Mouse (Mus musculus): ENCODE measurements around the gene Gm49353. TPM values are rescaled to one million over a fixed set of nuclear protein-coding genes. Genes with fewer than 3 reads are reported as not detected.
A peak's percentile ranks its signal among the peaks of the same experiment; 100 is the strongest.

The Gm49353 gene
- 8.7 and 19.1 TPM in 2 replicates for polyA plus RNA-seq (2012; rRNA removed)

DNA sequence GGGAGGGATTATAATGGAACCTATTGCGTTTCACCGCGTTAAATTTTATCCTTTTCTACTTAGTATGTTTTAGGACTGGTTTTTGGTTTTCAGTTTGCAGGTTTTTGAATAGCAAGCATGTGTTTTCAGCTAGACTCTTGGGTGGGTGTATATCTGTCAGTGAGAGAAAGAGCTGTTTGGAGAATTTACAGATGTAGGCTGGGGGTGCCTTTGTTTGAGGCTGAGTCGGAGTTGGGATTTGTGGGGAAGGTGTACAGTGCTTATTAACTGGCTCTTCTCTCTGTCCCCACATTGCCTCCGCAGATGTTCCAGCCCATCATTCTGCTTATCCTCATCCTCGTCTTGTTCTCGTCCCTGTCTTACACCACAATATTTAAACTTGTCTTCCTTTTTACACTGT lies at the start of gene Gm49353:
Gene Gm49353, plus strand, starts transcription at position 313 of the 400 bp plus-strand sequence.
- TF ChIP-seq POLR2A (IDR thresholded peaks at IDR 0.05; ENCODE audit: borderline replicate concordance, extremely low read depth, insufficient read depth, insufficient read length, poor library complexity, severe bottlenecking) = no peak
- TF ChIP-seq CTCF (IDR thresholded peaks at IDR 0.05; ENCODE audit: borderline replicate concordance, extremely low read depth, insufficient read depth, insufficient read length) = no peak
- DNase-seq (ENCODE audit: low read depth) = no peak

DNA sequence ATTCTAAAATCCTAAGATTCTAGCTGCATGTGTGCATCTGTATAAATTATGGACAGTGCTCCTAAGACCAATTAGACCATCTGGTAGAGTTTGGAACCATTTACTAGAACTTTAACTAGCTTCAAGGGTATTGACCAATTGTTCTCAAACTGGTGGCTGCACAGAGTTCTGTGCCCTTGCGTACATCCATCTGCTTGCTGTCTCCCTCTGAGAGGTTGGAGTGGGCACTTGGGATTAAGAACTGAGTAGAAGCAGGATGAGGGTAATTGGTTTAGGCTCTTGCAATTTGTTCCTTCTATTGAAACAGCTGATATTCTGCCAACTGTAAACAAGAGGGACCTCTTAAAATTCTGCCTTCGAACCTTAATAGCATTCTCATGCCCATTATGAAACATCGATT lies 43.5 kb upstream of the Gm49353 start:
- TF ChIP-seq POLR2A (IDR thresholded peaks at IDR 0.05; ENCODE audit: borderline replicate concordance, extremely low read depth, insufficient read depth, insufficient read length, poor library complexity, severe bottlenecking) (no peak), CTCF (IDR thresholded peaks at IDR 0.05; ENCODE audit: borderline replicate concordance, extremely low read depth, insufficient read depth, insufficient read length) (no peak)
- peak; percentile 41 for DNase-seq (ENCODE audit: low read depth)

DNA sequence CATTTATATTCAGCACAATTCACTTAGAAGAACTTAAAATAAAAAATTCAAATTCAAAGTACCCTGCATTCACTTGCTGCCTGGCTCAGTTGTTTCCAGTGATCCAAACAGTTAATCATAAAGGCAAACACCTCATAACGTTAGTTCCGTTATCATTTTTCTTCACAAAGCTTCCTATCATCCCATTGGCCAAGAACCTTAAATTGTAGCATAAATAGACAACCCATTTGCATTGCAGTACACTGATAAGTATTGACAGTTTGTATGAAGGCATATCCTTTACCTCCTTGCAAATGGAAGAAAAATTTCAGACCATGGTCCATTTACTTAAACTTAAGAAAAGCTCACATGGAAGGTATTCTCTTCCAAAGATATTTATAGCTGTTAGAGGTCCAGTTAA lies 37.1 kb upstream of the Gm49353 start:
- DNase-seq (ENCODE audit: low read depth) = no peak
- TF ChIP-seq CTCF (IDR thresholded peaks at IDR 0.05; ENCODE audit: borderline replicate concordance, extremely low read depth, insufficient read depth, insufficient read length) (no peak), POLR2A (IDR thresholded peaks at IDR 0.05; ENCODE audit: borderline replicate concordance, extremely low read depth, insufficient read depth, insufficient read length, poor library complexity, severe bottlenecking) (no peak)

DNA sequence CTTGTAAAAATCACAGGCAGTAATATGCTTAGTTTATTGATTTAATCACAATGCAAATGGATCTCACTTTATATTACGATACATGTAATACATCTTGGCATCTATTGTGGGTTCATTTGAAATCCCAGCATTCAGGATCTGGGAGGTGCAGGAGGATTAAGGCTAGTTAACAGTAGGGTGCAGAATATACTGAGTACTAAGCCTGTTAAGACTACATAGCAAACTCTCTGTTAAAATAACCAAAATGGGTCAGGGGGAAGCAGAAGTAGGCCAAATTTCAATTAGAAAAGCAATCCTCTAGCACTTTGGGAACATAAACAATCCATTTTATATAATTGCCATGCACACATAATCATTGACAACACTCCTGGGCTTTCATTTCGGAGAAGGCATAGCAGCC lies 25.0 kb upstream of the Gm49353 start:
- TF ChIP-seq CTCF (IDR thresholded peaks at IDR 0.05; ENCODE audit: borderline replicate concordance, extremely low read depth, insufficient read depth, insufficient read length) (no peak), POLR2A (IDR thresholded peaks at IDR 0.05; ENCODE audit: borderline replicate concordance, extremely low read depth, insufficient read depth, insufficient read length, poor library complexity, severe bottlenecking) (no peak)
- DNase-seq (ENCODE audit: low read depth) = no peak

DNA sequence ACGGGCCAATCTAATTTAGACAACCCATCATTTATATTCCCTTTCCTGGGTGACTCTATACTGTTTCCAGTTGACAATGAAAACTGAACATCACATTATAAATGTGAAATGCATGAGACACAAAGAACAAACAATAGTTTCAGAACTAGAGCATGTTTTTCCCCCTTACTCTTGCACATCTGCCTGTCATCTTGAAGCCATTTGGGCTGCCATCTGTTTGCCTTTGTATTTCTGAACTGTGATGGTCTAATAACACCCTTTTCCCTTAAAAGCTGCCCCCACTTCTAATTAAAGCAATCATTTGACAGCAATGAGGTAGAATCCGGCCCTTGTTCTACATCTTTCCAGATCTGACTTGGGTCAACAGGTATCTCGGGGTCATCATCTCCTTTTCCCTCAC lies 23.1 kb upstream of the Gm49353 start:
- peak; percentile 56 for DNase-seq (ENCODE audit: low read depth)
- TF ChIP-seq POLR2A (IDR thresholded peaks at IDR 0.05; ENCODE audit: borderline replicate concordance, extremely low read depth, insufficient read depth, insufficient read length, poor library complexity, severe bottlenecking) (no peak), CTCF (IDR thresholded peaks at IDR 0.05; ENCODE audit: borderline replicate concordance, extremely low read depth, insufficient read depth, insufficient read length) (no peak)

DNA sequence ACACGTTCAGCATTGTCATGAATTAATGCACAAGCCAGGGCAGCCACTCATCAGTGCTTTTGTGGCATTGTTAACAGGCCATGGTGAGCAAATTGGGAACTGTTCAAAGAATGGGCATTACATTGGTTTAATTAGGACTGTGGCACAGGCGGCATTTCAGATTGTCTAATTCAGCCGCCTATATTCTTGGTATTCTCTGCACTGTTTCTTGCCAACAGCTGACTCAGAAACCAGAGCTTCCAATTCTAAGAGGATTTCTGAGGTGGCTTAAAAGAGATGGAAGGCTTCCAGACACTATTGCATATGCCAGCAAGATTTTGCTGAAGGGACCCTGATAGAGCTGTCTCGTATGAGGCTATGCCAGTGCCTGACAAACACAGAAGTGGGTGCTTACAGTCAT lies 21.9 kb upstream of the Gm49353 start:
- no peak for TF ChIP-seq CTCF (IDR thresholded peaks at IDR 0.05; ENCODE audit: borderline replicate concordance, extremely low read depth, insufficient read depth, insufficient read length)
- no peak for TF ChIP-seq POLR2A (IDR thresholded peaks at IDR 0.05; ENCODE audit: borderline replicate concordance, extremely low read depth, insufficient read depth, insufficient read length, poor library complexity, severe bottlenecking)
- DNase-seq (ENCODE audit: low read depth) = peak; percentile 88

DNA sequence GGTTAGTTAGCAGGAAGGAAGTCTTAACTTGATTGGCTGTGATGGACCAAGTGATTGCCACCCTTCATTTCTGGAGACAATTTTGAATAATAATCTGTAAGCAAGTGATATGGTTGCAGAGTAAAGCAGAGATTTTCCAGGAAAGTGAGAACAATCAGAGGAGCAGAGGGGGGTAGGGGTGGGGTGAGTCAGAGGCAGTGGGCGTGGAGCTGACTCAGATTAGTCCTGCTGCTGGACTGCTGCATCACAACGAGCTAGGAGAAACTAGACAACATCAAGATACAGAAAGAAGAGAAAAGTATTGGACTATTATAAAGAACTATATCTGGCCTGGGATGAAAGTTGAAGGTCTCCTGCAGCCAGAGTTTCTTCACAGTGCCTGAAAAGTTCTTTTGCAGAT lies 20.8 kb upstream of the Gm49353 start:
- TF ChIP-seq POLR2A (IDR thresholded peaks at IDR 0.05; ENCODE audit: borderline replicate concordance, extremely low read depth, insufficient read depth, insufficient read length, poor library complexity, severe bottlenecking) (no peak), CTCF (IDR thresholded peaks at IDR 0.05; ENCODE audit: borderline replicate concordance, extremely low read depth, insufficient read depth, insufficient read length) (no peak)
- no peak for DNase-seq (ENCODE audit: low read depth)

DNA sequence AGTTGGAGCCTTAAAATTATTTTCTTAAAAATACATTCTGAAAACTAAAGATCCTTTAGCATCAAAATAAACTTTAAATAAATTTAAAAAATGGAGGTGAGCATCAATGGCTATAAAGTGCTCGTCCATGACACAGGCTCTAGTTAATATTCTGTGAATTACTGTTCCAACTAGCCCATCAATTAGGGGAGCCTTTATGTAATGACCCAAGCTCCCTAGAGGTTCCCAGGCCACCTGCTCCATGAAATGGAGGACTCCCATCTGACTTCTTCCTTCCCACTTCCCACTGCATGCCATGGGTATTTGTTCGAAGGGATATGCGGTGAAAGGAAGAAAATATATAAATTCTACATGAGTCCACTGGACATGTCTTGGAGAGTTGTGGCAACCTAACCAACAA lies 18.5 kb upstream of the Gm49353 start:
- no peak for DNase-seq (ENCODE audit: low read depth)
- no peak for TF ChIP-seq POLR2A (IDR thresholded peaks at IDR 0.05; ENCODE audit: borderline replicate concordance, extremely low read depth, insufficient read depth, insufficient read length, poor library complexity, severe bottlenecking)
- no peak for TF ChIP-seq CTCF (IDR thresholded peaks at IDR 0.05; ENCODE audit: borderline replicate concordance, extremely low read depth, insufficient read depth, insufficient read length)

DNA sequence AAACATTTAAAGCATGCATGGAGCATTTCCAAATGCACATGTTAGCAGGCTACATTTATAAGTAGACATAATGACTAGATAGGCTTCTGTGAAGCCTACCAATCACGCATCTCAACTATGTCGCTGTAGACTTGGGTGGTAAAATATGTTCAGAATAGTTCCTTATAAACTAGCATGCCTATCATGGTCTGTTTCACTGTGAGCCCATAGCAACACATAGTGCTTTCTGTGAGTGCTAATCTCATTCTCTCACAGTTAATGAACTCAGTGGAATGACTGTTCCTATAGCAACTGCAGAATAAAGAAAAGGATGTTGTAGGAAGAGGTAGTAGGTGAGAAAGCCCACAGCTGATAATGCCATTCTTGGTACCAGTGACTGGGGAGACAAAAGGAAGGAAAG lies 17.7 kb upstream of the Gm49353 start:
- no peak for TF ChIP-seq CTCF (IDR thresholded peaks at IDR 0.05; ENCODE audit: borderline replicate concordance, extremely low read depth, insufficient read depth, insufficient read length)
- TF ChIP-seq POLR2A (IDR thresholded peaks at IDR 0.05; ENCODE audit: borderline replicate concordance, extremely low read depth, insufficient read depth, insufficient read length, poor library complexity, severe bottlenecking) = no peak
- peak; percentile 20 for DNase-seq (ENCODE audit: low read depth)

DNA sequence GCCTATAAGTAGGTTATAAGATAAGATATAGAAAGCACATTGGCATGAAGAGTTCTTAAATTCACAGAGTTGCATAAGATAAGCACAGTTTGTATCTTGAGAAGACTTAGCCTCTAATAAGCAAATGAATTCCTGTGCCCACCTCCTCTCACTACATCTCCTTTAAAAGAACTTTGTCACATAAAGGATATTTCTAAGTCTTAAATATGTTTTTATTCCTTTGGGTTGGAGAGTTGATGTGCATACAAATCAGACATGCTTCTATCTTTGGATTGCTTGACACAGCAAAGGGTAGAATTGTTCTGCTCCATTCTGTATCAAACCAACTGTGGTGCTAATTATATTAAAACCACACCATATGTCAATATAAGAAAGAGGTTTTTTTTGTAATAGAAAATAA lies 5.0 kb upstream of the Gm49353 start:
- no peak for TF ChIP-seq POLR2A (IDR thresholded peaks at IDR 0.05; ENCODE audit: borderline replicate concordance, extremely low read depth, insufficient read depth, insufficient read length, poor library complexity, severe bottlenecking)
- no peak for TF ChIP-seq CTCF (IDR thresholded peaks at IDR 0.05; ENCODE audit: borderline replicate concordance, extremely low read depth, insufficient read depth, insufficient read length)
- no peak for DNase-seq (ENCODE audit: low read depth)

DNA sequence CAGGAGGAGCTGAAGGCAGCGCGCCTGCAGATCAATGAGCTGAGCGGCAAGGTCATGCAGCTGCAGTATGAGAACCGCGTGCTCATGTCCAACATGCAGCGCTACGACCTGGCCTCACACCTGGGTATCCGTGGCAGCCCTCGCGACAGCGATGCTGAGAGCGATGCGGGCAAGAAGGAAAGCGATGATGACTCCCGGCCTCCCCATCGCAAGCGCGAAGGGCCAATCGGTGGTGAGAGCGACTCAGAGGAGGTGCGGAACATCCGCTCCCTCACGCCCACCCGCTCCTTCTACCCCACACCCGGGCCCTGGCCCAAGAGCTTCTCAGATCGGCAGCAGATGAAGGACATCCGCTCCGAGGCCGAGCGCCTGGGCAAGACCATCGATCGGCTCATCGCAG lies 1.9 kb upstream of the Gm49353 start:
- no peak for TF ChIP-seq CTCF (IDR thresholded peaks at IDR 0.05; ENCODE audit: borderline replicate concordance, extremely low read depth, insufficient read depth, insufficient read length)
- TF ChIP-seq POLR2A (IDR thresholded peaks at IDR 0.05; ENCODE audit: borderline replicate concordance, extremely low read depth, insufficient read depth, insufficient read length, poor library complexity, severe bottlenecking) = no peak
- DNase-seq (ENCODE audit: low read depth) = no peak

DNA sequence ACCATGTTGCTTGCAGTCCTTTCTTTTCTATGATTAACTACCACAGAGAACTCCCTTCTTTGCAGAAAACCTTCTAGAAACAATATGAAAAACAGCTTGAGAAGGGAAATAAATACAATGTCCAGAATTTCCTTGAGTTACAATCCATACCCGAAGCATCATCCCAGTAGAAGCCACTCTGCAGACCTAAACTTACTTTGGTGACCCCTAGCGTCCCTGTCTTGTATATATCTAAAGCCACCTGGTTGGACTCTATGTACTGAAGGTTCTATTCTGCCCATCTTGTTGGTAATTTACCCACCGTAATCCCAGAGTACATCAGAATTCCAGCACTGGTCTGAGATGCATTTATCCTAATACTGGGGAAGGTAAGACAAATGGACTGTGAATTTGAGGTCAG lies 1.1 kb downstream of the Gm49353 start:
- TF ChIP-seq CTCF (IDR thresholded peaks at IDR 0.05; ENCODE audit: borderline replicate concordance, extremely low read depth, insufficient read depth, insufficient read length) = peak; percentile 5; the same call in 1 of the 2 replicates
- TF ChIP-seq POLR2A (IDR thresholded peaks at IDR 0.05; ENCODE audit: borderline replicate concordance, extremely low read depth, insufficient read depth, insufficient read length, poor library complexity, severe bottlenecking) = no peak
- no peak for DNase-seq (ENCODE audit: low read depth)
